Mouse (Mus musculus): ENCODE results near the gene Mrnip.

DNA sequence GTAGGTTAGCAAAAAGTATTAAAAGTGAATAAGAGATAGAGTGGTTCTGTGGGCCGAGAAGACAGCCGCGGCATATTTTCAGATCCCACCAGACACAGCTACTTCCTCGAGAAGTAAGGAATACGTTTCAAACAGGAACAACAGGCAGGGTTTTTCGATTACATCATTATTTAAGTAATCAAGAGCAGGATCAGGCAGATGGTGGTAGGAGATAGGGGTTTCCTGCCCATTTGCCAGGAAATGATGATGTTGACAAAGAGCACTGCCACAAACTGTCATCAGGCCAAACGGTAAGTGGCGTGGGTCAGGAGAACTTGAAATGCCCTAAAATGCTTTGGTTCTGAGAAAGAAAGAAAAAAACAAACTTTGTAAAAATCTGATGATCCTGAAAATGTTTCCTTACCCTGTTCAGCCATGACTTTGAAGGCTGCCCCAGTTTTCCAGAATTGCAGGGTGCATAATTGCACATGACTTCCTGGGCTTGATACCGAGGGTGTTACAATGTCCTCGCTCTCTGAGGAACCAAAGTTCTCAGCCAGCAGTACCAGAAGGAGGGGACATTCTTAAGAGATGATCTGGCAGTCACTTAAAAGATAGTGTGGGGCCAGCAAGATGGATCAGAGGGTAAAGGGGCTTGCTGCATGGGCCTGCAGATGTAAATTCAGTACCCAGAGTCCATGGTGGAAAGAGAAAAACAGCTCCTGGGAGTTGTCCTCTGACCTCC is 39.9 kb upstream of the Mrnip start:
- TF ChIP-seq TAL1 (IDR thresholded peaks at IDR 0.05; ENCODE audit: low read length) (no peak), GATA1 (IDR thresholded peaks at IDR 0.05; ENCODE audit: low read length) (no peak)
